25 mouse cellular contexts compared by ENCODE assay signal in the genomic region with DNA sequence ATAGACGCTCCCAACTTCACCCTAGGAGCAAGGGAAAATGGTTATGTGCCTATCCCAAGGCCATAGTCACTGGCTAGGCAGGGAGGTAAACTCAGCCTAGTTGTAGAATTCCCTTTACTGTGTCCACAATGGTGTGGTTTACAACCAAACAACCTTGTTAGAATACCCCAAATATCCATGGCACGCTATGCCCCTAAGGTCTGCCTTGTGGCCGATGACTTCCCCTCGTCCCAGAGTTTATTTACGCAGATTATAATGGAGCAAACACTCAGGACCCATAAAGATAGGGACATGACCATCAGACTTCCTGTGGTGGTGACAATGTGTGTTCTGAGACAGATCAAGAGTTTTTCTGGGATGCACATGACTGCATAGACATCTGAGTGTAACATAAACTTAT.
"Had no signal": no experiment of that assay in that cellular context is flagged by ENCODE, and none has a peak within 500 bp of the region (broad histone marks: within the 10 kb centered on the region; RNA-seq: fewer than 3 reads in every experiment).

No protein-coding gene starts in this region.

- H3K27me3 ChIP-seq: limb, embryonic 12.5 days; limb, embryonic 13.5 days; limb, embryonic 15.5 days; liver, embryonic 12.5 days; liver, embryonic 13.5 days; liver, embryonic 15.5 days; lung, embryonic 15.5 days; megakaryocyte, embryonic 14.5 days; midbrain, embryonic 12.5 days; midbrain, embryonic 13.5 days; midbrain, embryonic 15.5 days; neural tube, embryonic 12.5 days had no signal

- ATAC-seq: liver, embryonic 12.5 days; liver, postnatal 0 days; lung, postnatal 0 days; midbrain, embryonic 13.5 days; midbrain, embryonic 15.5 days; midbrain, embryonic 16.5 days had no signal

- DNase-seq: left cerebral cortex, postnatal 4 days; liver; liver, embryonic 13.5 days; liver, postnatal 0 days; lung, adult 18-20 months; lung, adult 2 months; lung, embryonic 14.5 days; lung, postnatal 10 days; lung, postnatal 14 days; lung, postnatal 36 days; lung, postnatal 4 days; midbrain, embryonic 14.5 days had no signal
